Mouse (Mus musculus): ENCODE results near the gene Cdc42. TPM values are rescaled to one million over a fixed set of nuclear protein-coding genes. Genes with fewer than 3 reads are reported as not detected.

Gene Cdc42
- polyA plus RNA-seq, 1 experiment from 2014 or later = 529 TPM

DNA sequence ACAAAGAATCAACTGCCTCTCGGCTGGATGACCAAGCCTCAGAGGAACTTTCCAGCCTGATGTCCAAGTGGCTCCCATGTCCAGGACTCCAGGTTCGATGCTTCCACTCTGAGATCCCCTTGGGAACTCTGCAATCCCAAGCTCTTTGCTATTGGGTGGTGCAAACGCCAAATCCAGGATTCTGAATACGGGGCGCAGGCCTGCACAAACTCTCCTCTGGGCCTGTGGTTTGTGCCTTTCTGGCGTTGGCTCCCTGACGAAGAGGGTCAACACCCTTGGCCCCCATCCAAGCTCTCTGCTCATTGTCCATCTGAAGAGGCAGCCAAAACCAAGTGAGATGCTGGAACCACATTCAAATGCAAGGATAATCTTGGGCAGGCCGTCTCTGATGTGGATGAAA, 59.1 kb downstream of the Cdc42 start:
- H3K9ac ChIP-seq (ENCODE audit: low read length) = no peak overlapping the region
- no peak overlapping the region for H3K27ac ChIP-seq (replicated peaks in 1 of 2; ENCODE audit: control insufficient read depth in 1 of 2, insufficient read depth in 1 of 2, low read depth in 2 of 2, low read length in 2 of 2)
- no peaks in the 10 kb centered on the region for H3K27me3 ChIP-seq (ENCODE audit: control insufficient read depth, insufficient read depth, low read length)
- H3K9me3 ChIP-seq (ENCODE audit: control insufficient read depth, low read length) = no peaks in the 10 kb centered on the region
- WGBS = 60% methylated on average over 8 of the region's 8 CpGs
- no peak for ATAC-seq (ENCODE audit: insufficient number of reproducible peaks, insufficient read depth, low FRiP score, low read depth)
- H3K4me1 ChIP-seq (ENCODE audit: control insufficient read depth in 2 of 2, insufficient read depth in 2 of 2, low read length in 2 of 2) = peaks cover 0 to 2% of the 10 kb centered on the region in 2 experiments; a peak in 1 of 4 replicates
- no peak overlapping the region for H3K4me2 ChIP-seq (ENCODE audit: low read length)
- no peaks in the 10 kb centered on the region for H3K36me3 ChIP-seq (ENCODE audit: control insufficient read depth, insufficient read depth, low read length)
- H3K4me3 ChIP-seq (ENCODE audit: control insufficient read depth in 1 of 2, insufficient read depth in 1 of 2, low read depth in 1 of 2, low read length in 2 of 2) = no peak overlapping the region

- Histone ChIP-seq H3K27ac (replicated peaks in 1 of 2; ENCODE audit: control insufficient read depth in 1 of 2, insufficient read depth in 1 of 2, low read depth in 2 of 2, low read length in 2 of 2) (no peak overlapping the region), H3K4me3 (ENCODE audit: control insufficient read depth in 1 of 2, insufficient read depth in 1 of 2, low read depth in 1 of 2, low read length in 2 of 2) (no peak overlapping the region), H3K4me1 (ENCODE audit: control insufficient read depth in 2 of 2, insufficient read depth in 2 of 2, low read length in 2 of 2) (peaks cover 0 to 2% of the 10 kb centered on the region in 2 experiments; a peak in 1 of 4 replicates), H3K4me2 (ENCODE audit: low read length) (no peak overlapping the region), H3K36me3 (ENCODE audit: control insufficient read depth, insufficient read depth, low read length) (no peaks in the 10 kb centered on the region), H3K9me3 (ENCODE audit: control insufficient read depth, low read length) (no peaks in the 10 kb centered on the region), H3K27me3 (ENCODE audit: control insufficient read depth, insufficient read depth, low read length) (no peaks in the 10 kb centered on the region), H3K9ac (ENCODE audit: low read length) (no peak overlapping the region)
- no peak for ATAC-seq (ENCODE audit: insufficient number of reproducible peaks, insufficient read depth, low FRiP score, low read depth)
- 57% methylated on average over 3 of the region's 4 CpGs for WGBS
Measured at GRCm38 (mm10) chr4:137297611-137298010, 59.9 kb downstream of the Cdc42 start.

- Histone ChIP-seq H3K27ac (replicated peaks in 1 of 2; ENCODE audit: control insufficient read depth in 1 of 2, insufficient read depth in 1 of 2, low read depth in 2 of 2, low read length in 2 of 2) (no peak overlapping the region), H3K4me3 (ENCODE audit: control insufficient read depth in 1 of 2, insufficient read depth in 1 of 2, low read depth in 1 of 2, low read length in 2 of 2) (no peak overlapping the region), H3K27me3 (ENCODE audit: control insufficient read depth, insufficient read depth, low read length) (no peaks in the 10 kb centered on the region), H3K9ac (ENCODE audit: low read length) (no peak overlapping the region), H3K4me2 (ENCODE audit: low read length) (no peak overlapping the region), H3K9me3 (ENCODE audit: control insufficient read depth, low read length) (no peaks in the 10 kb centered on the region), H3K4me1 (ENCODE audit: control insufficient read depth in 2 of 2, insufficient read depth in 2 of 2, low read length in 2 of 2) (peaks cover 0 to 2% of the 10 kb centered on the region in 2 experiments; a peak in 1 of 4 replicates), H3K36me3 (ENCODE audit: control insufficient read depth, insufficient read depth, low read length) (no peaks in the 10 kb centered on the region)
- WGBS = 70% methylated on average over 8 of the region's 8 CpGs
- no peak for ATAC-seq (ENCODE audit: insufficient number of reproducible peaks, insufficient read depth, low FRiP score, low read depth)
Measured at GRCm38 (mm10) chr4:137294951-137295350, 62.6 kb downstream of the Cdc42 start.

DNA sequence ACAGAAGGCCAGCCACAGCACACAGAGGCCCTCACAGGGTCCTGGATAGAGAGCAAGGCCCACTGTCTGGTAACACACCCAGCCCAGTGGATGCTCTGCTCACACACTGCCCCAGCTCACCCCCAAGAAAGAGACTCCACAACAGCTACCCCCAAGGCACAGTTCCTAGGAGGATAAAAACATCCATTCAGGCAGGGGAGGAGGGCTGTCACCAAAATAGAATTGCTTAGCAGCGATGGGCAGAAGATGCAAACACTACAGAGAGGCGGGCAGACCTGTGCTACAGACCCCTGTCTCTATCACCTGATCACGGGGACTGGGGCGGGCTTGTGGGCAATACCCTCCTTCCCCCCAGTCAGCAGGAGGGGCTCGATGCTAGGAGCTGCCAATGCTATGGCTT, 63.0 kb downstream of the Cdc42 start:
- Histone ChIP-seq H3K27me3 (ENCODE audit: control insufficient read depth, insufficient read depth, low read length) (no peaks in the 10 kb centered on the region), H3K27ac (replicated peaks in 1 of 2; ENCODE audit: control insufficient read depth in 1 of 2, insufficient read depth in 1 of 2, low read depth in 2 of 2, low read length in 2 of 2) (no peak overlapping the region), H3K9ac (ENCODE audit: low read length) (no peak overlapping the region), H3K4me2 (ENCODE audit: low read length) (no peak overlapping the region), H3K4me3 (ENCODE audit: control insufficient read depth in 1 of 2, insufficient read depth in 1 of 2, low read depth in 1 of 2, low read length in 2 of 2) (no peak overlapping the region), H3K4me1 (ENCODE audit: control insufficient read depth in 2 of 2, insufficient read depth in 2 of 2, low read length in 2 of 2) (peaks cover 0 to 2% of the 10 kb centered on the region in 2 experiments; a peak in 1 of 4 replicates), H3K36me3 (ENCODE audit: control insufficient read depth, insufficient read depth, low read length) (no peaks in the 10 kb centered on the region), H3K9me3 (ENCODE audit: control insufficient read depth, low read length) (no peaks in the 10 kb centered on the region)
- ATAC-seq (ENCODE audit: insufficient number of reproducible peaks, insufficient read depth, low FRiP score, low read depth) = no peak
- 62% methylated on average over 5 of the region's 5 CpGs for WGBS

GRCm38 (mm10) chr4:137294032-137294431, 63.5 kb downstream of the Cdc42 start:
- H3K27ac ChIP-seq (replicated peaks in 1 of 2; ENCODE audit: control insufficient read depth in 1 of 2, insufficient read depth in 1 of 2, low read depth in 2 of 2, low read length in 2 of 2) = no peak overlapping the region
- no peaks in the 10 kb centered on the region for H3K36me3 ChIP-seq (ENCODE audit: control insufficient read depth, insufficient read depth, low read length)
- no peak overlapping the region for H3K9ac ChIP-seq (ENCODE audit: low read length)
- no peak overlapping the region for H3K4me3 ChIP-seq (ENCODE audit: control insufficient read depth in 1 of 2, insufficient read depth in 1 of 2, low read depth in 1 of 2, low read length in 2 of 2)
- H3K4me1 ChIP-seq (ENCODE audit: control insufficient read depth in 2 of 2, insufficient read depth in 2 of 2, low read length in 2 of 2) = peaks cover 0 to 2% of the 10 kb centered on the region in 2 experiments; a peak in 1 of 4 replicates
- no peaks in the 10 kb centered on the region for H3K9me3 ChIP-seq (ENCODE audit: control insufficient read depth, low read length)
- ATAC-seq (ENCODE audit: insufficient number of reproducible peaks, insufficient read depth, low FRiP score, low read depth) = no peak
- no peaks in the 10 kb centered on the region for H3K27me3 ChIP-seq (ENCODE audit: control insufficient read depth, insufficient read depth, low read length)
- H3K4me2 ChIP-seq (ENCODE audit: low read length) = no peak overlapping the region
- 79% methylated on average over 7 of the region's 7 CpGs for WGBS

GRCm38 (mm10) chr4:137292625-137293024, 64.9 kb downstream of the Cdc42 start:
- no peak for ATAC-seq (ENCODE audit: insufficient number of reproducible peaks, insufficient read depth, low FRiP score, low read depth)
- H3K9ac ChIP-seq (ENCODE audit: low read length) = no peak overlapping the region
- 77% methylated on average over 7 of the region's 7 CpGs for WGBS

DNA sequence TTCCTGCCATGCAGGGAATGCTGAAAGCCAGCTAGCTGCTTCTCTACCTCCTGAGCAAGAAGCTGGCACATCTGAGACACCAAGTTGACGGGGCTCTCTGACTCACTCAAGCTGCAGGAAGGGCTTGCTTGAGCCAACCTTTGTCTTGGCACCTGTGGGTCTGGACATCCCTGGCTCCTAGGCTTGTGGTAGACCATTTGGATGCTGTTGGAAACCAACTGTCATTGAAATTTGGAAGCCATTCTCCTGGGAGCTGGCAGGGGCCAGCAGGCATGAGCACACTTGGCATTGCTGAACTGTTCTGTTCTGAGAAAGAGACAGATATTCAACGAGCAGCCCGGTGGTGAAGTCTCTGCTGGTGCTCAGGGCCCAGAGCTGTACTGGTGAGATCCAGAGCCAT, 67.3 kb downstream of the Cdc42 start:
- Histone ChIP-seq H3K4me3 (ENCODE audit: control insufficient read depth in 1 of 2, insufficient read depth in 1 of 2, low read depth in 1 of 2, low read length in 2 of 2) (no peak overlapping the region), H3K9ac (ENCODE audit: low read length) (no peak overlapping the region), H3K9me3 (ENCODE audit: control insufficient read depth, low read length) (no peaks in the 10 kb centered on the region), H3K36me3 (ENCODE audit: control insufficient read depth, insufficient read depth, low read length) (no peaks in the 10 kb centered on the region), H3K27ac (replicated peaks in 1 of 2; ENCODE audit: control insufficient read depth in 1 of 2, insufficient read depth in 1 of 2, low read depth in 2 of 2, low read length in 2 of 2) (no peak overlapping the region), H3K27me3 (ENCODE audit: control insufficient read depth, insufficient read depth, low read length) (no peaks in the 10 kb centered on the region), H3K4me2 (ENCODE audit: low read length) (no peak overlapping the region), H3K4me1 (ENCODE audit: control insufficient read depth in 2 of 2, insufficient read depth in 2 of 2, low read length in 2 of 2) (no peaks in the 10 kb centered on the region)
- WGBS = 73% methylated on average over 3 of the region's 3 CpGs
- ATAC-seq (ENCODE audit: insufficient number of reproducible peaks, insufficient read depth, low FRiP score, low read depth) = no peak

More at GRCm38 (mm10) chr4:137292625-137293024, 64.9 kb downstream of the Cdc42 start:
- Histone ChIP-seq H3K27ac (replicated peaks in 1 of 2; ENCODE audit: control insufficient read depth in 1 of 2, insufficient read depth in 1 of 2, low read depth in 2 of 2, low read length in 2 of 2) (no peak overlapping the region), H3K9me3 (ENCODE audit: control insufficient read depth, low read length) (no peaks in the 10 kb centered on the region), H3K4me3 (ENCODE audit: control insufficient read depth in 1 of 2, insufficient read depth in 1 of 2, low read depth in 1 of 2, low read length in 2 of 2) (no peak overlapping the region), H3K4me2 (ENCODE audit: low read length) (no peak overlapping the region), H3K36me3 (ENCODE audit: control insufficient read depth, insufficient read depth, low read length) (no peaks in the 10 kb centered on the region), H3K27me3 (ENCODE audit: control insufficient read depth, insufficient read depth, low read length) (no peaks in the 10 kb centered on the region), H3K4me1 (ENCODE audit: control insufficient read depth in 2 of 2, insufficient read depth in 2 of 2, low read length in 2 of 2) (no peaks in the 10 kb centered on the region)

GRCm38 (mm10) chr4:137289701-137290100, 67.8 kb downstream of the Cdc42 start:
- no peak overlapping the region for H3K9ac ChIP-seq (ENCODE audit: low read length)
- 84% methylated on average over 6 of the region's 6 CpGs for WGBS
- H3K4me3 ChIP-seq (ENCODE audit: control insufficient read depth in 1 of 2, insufficient read depth in 1 of 2, low read depth in 1 of 2, low read length in 2 of 2) = no peak overlapping the region
- no peak for ATAC-seq (ENCODE audit: insufficient number of reproducible peaks, insufficient read depth, low FRiP score, low read depth)
- H3K4me1 ChIP-seq (ENCODE audit: control insufficient read depth in 2 of 2, insufficient read depth in 2 of 2, low read length in 2 of 2) = no peaks in the 10 kb centered on the region
- no peaks in the 10 kb centered on the region for H3K36me3 ChIP-seq (ENCODE audit: control insufficient read depth, insufficient read depth, low read length)
- H3K27ac ChIP-seq (replicated peaks in 1 of 2; ENCODE audit: control insufficient read depth in 1 of 2, insufficient read depth in 1 of 2, low read depth in 2 of 2, low read length in 2 of 2) = no peak overlapping the region
- H3K9me3 ChIP-seq (ENCODE audit: control insufficient read depth, low read length) = no peaks in the 10 kb centered on the region
- no peak overlapping the region for H3K4me2 ChIP-seq (ENCODE audit: low read length)
- H3K27me3 ChIP-seq (ENCODE audit: control insufficient read depth, insufficient read depth, low read length) = peaks cover 1% of the 10 kb centered on the region
